Mouse (Mus musculus): ENCODE data around the gene Sult3a2. TPM values are rescaled to one million over a fixed set of nuclear protein-coding genes. Genes with fewer than 3 reads are reported as not detected.
"Not testable (repeated sequence)": the region's sequence is repeated elsewhere in the genome, so short reads cannot be mapped to it uniquely, and the experiment has no call there.

Sult3a2 gene
- not detected for total RNA-seq (2021)

DNA sequence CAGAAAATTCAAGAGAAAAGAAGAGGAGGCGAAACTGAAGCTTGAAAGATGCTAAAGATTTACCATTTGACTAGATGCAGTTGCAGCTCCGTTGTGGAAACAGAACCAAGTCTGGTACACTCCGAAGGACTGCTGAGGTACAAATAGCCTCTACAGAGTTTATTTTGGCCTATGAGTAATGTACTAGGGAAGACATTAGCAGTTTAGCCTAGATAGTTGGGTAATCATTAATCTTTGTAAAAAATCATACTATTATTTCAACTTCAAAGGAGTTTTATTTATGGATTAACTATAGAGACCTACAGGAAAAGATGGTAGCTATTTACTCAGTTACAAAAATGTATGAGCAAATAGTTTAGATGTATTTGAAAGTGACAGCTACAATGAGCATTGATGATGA lies at the start of gene Sult3a2:
Sult3a2 (minus strand) TSS at position 101 of the 400 bp plus-strand sequence.
- intact Hi-C loops (cut with DNase I): no loop called here
- no peak for DNase-seq

DNA sequence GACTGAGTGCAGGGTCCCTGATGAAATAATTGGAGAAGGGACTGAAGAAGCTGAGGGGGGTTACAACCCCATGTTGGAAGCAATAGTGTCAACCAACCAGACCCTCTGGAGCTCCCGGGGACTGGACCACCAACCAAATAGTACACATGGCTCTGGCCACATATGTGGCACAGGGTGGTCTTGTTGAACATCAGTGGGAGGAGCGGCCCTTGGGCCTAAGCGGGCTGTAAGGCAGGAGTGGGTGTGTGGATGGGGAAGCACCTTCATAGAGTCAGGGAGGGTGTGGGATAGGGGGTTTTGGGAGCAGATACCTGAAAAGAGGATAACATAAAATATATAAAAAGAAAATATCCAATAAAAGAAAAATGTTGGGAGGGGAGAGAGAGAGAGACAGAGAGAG lies 34.4 kb upstream of the Sult3a2 start:
- intact Hi-C loops (cut with DNase I): no loop called here
- DNase-seq: no peak

DNA sequence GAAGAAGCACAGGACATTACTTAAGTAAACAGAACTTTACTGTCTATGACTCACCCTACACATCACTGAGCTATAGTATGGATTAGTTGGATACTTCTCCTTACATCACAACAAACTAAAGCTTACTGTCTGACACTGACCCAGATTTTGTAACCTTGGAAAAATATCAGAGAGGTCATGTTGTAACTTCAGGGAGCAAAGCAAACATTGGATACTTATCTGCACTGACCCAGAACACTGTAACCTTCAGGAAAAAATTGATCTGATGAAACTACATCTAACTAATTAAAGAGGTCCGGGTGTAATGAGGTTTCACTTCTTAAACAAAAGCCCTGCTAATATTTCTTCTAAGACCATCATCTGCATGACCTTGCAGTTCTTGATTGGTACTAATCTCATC lies 30.4 kb upstream of the Sult3a2 start:
- intact Hi-C loops (cut with DNase I): no loop called here
- DNase-seq: no peak

DNA sequence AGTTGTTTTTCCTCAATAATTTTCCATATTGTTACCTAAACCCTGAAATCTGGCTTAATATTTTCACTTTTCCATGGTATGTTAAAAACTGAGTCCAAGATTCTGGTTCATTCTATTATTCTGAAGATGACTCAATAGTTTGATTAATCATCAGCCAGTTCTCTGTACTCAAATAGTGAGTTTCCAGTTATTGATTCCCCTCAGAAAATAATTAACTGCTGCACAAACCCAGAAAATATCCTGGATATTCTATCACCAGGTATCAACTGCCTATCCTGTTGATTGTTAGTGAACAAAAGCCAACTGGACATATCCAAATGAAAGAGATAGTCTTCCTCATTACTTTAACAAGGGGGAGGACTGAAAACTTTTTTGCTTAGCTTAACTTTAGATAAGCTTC lies 27.8 kb upstream of the Sult3a2 start:
- intact Hi-C loops (cut with DNase I): no loop called here
- DNase-seq: no peak

DNA sequence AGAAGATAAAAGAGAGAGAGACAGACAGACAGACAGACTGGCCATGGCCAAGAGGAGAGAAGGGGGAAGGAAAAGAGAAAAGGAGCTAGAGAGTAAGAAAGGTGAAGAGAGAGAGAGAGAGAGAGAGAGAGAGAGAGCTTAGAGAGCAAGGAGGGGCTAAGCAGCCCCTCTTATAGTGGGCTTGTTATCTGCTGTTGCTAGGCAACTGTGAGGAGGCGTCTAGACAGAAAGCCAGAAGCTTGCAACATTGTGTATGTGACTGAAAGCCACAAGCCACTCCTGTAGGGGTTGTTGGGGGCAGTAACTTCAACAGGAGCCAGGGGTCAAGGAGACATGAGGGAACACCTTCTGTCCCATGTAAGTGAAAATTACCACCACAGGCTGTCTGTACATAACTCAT lies 25.3 kb upstream of the Sult3a2 start:
- intact Hi-C loops (cut with DNase I): no loop called here
- DNase-seq: no peak

DNA sequence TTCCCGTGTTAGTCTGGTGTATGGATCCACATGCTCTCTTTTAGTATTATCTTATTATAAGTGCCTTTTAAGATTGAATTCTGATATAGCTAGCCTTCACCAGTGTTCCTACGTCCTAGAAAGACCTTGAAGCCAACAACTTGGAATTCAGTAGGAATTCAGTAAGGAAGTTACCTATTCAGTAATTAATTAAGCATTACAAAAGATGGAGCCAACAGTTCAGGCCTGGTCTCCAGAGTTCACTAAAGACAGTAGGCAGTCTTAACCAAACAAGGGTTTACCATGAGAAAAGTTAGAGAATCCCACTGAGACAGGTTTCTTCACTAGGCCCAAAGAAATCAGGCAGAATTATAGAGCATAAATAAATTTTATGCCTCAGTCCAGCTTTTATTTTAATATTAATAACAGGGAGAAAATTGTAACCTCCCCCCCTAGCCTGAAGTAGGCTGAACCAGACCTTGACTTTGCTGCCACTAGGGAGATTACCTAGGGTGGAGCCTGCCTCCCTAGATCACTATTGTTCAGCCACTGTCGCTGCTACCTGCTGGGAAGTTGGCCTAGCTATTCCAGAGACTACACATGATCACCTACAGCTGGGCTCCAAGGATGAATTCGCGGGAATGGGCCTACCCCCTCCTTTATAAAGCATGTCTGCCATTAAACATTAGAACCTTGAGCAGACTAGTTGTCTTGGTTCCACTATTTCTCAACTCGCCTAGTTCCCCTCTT lies 10.9 kb upstream of the Sult3a2 start:
- DNase-seq; intact Hi-C loops (cut with DNase I): not testable (repeated sequence)

DNA sequence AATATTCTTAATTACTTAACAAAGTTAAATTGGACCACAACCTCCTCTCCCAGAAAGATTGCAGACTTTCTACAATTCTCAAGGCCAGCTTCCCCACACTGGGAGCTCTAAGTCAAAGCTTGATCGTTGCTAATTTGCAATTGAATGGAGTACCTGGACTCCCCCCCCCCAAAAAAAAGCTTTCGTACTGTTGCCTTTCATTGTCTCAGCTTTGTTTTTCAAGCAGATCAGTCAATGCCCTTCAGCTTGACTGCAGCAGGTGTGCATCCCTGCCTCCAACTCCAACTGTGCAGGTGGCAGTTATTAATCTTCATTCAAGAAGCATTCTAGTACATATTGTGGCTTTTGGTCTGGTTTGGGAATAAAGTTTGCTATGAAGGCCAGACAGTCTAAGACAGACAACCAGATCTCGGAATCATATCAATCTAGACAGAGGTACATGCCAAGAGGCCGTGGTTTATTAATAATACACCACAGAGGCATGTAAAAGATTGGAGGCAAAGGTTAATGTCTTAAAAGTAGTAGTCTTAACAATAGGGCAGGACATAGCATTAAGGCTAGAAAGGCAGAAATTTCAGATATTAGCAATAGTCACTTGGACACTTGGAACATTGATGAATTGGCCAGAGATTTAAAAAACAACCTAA lies 9.9 kb upstream of the Sult3a2 start:
- intact Hi-C loops (cut with DNase I): not testable (repeated sequence)

DNA sequence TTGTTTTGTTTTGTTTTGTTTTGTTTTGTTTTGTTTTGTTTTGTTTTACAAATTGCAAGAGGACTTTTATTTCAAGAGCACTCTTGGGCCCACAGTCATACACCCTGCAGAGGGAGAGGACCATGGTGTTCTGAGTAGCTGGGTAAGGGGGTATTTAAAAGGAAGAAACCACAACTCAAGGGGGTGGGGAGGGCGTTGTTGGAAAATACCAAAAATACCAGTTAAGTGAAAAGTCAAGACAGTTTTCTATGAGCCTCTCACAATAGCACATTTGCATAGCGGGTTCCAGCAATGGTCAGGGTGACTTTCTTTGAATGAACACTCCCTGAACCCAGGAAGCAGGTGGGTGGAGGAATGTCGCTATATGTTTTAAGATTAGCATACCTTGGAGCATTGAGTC lies 5.7 kb upstream of the Sult3a2 start:
- intact Hi-C loops (cut with DNase I); DNase-seq: not testable (repeated sequence)

More for the DNA sequence above, 9.9 kb upstream of the Sult3a2 start:
- DNase-seq: not testable (repeated sequence)

DNA sequence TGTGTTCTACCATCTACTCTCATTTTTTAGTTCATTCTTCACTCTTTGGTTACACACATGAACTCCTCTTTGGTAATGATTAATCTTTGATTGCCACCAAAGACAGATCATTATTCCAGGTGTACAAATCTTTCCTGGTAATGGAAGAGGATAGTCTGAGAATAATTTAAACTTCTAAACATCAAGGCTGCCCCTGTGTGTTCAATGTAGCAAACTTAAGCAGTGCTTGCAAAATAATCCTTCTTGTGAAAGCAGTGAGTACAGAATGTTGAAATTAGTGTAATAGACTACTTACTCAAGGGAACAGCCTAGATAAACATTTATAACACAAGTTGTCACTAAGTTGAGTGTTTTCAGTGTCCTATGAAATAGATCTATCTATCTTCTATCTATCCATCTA lies 1.0 kb upstream of the Sult3a2 start:
- no peak for DNase-seq
- intact Hi-C loops (cut with DNase I): no loop called here

DNA sequence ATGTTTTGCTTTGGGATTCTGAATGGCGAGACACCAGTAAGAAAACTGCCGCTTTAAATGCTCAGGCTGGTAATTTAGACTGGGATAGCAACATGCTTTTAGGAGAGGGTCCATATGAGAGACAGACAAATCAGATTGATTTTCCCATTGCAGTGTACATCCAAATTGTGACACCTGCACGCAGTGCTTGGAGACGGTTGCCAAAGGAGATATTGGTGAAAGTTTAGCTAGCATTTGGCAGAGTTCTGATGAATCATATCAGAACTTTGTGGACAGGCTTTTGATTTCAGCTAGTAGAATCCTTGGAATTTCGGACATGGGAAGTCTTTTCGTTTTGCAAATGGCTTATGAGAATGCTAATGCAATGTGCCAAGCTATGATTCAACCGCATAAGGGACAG lies 51.3 kb downstream of the Sult3a2 start:
- DNase-seq; intact Hi-C loops (cut with DNase I): not testable (repeated sequence)

DNA sequence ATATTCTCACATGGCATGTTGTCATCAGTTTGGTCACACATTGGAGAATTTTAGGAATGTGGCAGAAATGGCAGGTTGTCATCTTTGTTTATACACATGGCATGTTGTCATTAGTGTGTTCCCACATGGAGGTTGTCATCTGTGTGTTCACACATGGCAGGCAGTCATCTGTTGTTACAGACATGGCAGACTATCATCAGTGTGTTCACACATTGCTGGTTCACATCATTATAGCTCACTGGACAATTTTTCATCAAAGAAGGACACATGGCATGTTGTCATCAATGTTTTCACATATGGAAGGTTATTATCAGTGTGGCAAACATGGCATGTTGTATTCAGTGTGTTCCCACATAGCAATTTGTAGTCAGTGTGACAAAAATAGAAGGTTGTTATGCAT lies 53.3 kb downstream of the Sult3a2 start:
- no peak for DNase-seq
- intact Hi-C loops (cut with DNase I): no loop called here

DNA sequence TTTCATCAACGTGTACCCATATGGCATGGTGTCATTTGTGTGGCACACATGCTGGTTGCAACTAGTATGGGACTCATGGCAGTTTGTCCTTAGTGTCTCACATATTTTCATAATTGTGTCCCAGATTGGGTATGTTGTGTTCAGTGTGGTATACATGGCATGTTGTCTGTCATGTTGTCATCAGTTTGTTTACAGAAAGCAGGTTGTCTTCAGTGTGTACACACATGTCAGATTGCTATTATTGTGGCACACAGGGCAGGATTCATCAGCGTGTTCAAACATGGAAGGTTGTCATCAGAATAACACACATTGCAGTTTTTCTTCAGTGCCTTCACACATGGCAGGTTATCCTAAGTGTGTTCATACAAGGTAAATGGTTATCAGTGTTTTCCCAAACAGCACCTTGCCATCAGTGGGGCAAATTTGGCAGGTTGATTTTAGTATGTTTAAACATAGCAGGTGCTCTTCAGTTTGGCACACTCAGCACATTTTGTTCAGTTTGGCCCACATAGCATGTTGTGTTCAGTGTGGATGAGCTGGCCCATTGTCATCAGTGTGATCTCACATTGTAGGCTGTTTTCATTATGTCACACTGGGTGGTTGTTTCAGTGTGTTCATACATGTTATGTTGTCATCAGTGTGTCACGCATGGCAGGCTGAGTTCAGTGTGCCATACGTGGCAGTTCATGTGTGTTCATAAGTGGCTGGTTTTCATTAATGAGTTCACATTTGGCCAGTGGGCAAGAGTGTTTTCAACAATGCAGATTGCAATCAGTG lies 53.9 kb downstream of the Sult3a2 start:
- no peak for DNase-seq
- intact Hi-C loops (cut with DNase I): no loop called here

DNA sequence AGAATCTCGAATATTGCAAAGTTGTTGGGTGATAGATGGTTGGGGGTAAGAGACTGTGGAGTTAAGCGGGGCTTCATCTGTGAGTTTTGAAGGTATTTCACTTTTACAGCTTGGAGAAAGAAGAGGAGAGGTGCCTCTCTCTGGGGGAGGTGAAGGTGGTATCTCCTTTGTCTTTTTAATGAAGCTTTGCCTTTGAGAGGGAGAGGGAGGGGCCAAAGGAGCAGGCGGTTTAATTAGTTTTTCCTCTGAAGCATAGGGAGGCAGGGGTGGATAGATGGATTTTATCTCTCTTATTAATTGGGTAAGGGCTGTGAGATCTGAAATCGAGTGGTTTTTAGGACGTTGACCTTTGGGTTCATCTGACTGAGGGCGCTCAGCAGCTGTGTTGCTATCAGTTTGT lies 62.7 kb downstream of the Sult3a2 start:
- no peak for DNase-seq
- intact Hi-C loops (cut with DNase I): no loop called here

DNA sequence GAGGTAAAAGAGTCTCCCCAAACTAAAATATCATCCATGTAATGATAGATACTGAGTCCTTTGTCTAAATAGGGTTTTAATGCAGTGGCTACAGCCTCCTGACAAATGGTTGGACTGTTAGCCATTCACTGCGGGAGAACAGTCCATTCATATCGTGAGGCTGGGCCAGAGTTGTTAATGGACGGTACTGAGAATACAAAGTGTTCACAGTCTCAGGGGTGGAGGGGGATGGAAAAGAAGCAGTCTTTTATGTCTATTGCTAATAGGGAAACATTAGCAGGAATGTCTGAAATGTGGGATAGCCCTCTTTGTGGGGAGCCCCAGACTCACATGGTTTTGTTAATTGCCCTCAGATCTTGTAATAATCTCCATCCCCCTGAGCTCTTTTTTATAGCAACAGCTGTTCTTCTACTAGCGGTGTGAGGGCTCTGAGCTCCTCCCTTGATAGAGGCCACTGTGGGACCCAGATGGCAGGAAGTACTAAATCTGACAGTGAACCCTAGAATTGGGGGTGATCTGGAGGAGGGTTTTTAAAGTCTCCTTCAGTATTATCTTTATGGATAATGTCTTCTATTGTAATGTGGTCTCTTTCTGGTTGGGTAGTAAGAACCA lies 64.6 kb downstream of the Sult3a2 start:
- no peak for DNase-seq
- intact Hi-C loops (cut with DNase I): no loop called here

Other genes with a start within 250 kb of the Sult3a2 start
- not detected for gene Clvs2, start 161.9 kb downstream of the Sult3a2 start, total RNA-seq (2021)
- not detected for gene Sult3a1, start 71.0 kb upstream of the Sult3a2 start, total RNA-seq (2021)
- gene Rsph4a, start 118.4 kb upstream of the Sult3a2 start, total RNA-seq (2021): not detected
- gene Zup1, start 164.6 kb upstream of the Sult3a2 start, total RNA-seq (2021): 1 to 10 TPM; 6.9 to 7.4 TPM
- 100 to 1,000 TPM; 121 to 129 TPM for gene Rwdd1, start 232.9 kb upstream of the Sult3a2 start, total RNA-seq (2021)